Mouse (Mus musculus): Measurements from ENCODE around the gene Cabp1. TPM values are rescaled to one million over a fixed set of nuclear protein-coding genes. Genes with fewer than 3 reads are reported as not detected.
A peak's percentile ranks its signal among the peaks of the same experiment; 100 is the strongest.

Cabp1 gene
- polyA plus RNA-seq, 1 experiment from 2014 or later, result 1.2 TPM

DNA sequence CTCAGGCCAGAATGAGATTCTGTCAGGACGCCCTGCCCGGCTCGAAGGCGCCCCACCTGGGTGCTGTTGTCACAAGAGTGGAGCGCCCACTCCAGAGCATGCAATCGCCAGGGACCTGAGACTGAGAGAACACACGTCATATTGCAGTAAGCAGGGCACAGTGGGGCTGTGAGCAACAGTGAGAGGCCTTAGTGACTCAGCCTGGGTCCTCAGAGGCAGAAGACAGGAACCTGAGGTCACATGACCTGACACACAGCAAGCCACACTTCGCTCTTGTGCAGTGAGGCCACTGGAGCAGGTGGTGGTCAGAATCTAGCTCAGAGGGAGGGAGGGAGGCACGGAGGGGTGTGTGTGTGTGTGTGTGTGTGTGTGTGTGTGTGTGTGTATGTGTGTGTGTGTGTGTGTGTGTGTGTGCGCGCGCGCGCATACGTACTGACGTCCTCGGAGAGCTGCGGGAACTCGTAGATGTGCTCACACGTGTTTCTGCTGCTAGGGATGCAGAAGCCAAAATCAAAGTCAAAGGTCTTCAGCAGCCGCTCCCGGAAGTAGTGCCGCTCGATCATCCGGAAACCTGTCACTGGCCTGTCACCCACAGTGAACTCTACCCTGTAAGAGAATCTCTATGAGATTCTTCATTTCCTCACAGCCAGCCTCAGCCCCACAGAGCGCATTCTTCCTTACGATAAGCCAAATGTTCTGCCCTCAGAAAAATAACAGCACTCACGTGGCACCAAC is 67.4 kb downstream of the Cabp1 start:
- Histone ChIP-seq H3K4me2 (ENCODE audit: low read depth, severe bottlenecking) (no peak overlapping the region), H3K4me3 (ENCODE audit: low read depth, low read length) (no peak overlapping the region), H3K27ac (replicated peaks; ENCODE audit: low read depth, low read length) (no peak overlapping the region), H3K36me3 (ENCODE audit: control insufficient read depth, insufficient read depth, low read length) (peaks cover 18% of the 10 kb centered on the region), H3K9ac (ENCODE audit: low read length) (no peak overlapping the region), H3K4me1 (ENCODE audit: control insufficient read depth, insufficient read depth, low read length) (0 out of 2 replicates have a peak, but pooled peaks cover 2% of the 10 kb centered on the region), H3K27me3 (ENCODE audit: control insufficient read depth, insufficient read depth, low read length) (no peaks in the 10 kb centered on the region), H3K9me3 (ENCODE audit: control insufficient read depth, low read length) (no peaks in the 10 kb centered on the region)
- ATAC-seq (ENCODE audit: insufficient number of reproducible peaks, low FRiP score, low TSS enrichment, low read depth) (no peak), DNase-seq (ENCODE audit: low spot score) (no peak)
- 92% methylated on average over 28 of the region's 28 CpGs for WGBS

DNA sequence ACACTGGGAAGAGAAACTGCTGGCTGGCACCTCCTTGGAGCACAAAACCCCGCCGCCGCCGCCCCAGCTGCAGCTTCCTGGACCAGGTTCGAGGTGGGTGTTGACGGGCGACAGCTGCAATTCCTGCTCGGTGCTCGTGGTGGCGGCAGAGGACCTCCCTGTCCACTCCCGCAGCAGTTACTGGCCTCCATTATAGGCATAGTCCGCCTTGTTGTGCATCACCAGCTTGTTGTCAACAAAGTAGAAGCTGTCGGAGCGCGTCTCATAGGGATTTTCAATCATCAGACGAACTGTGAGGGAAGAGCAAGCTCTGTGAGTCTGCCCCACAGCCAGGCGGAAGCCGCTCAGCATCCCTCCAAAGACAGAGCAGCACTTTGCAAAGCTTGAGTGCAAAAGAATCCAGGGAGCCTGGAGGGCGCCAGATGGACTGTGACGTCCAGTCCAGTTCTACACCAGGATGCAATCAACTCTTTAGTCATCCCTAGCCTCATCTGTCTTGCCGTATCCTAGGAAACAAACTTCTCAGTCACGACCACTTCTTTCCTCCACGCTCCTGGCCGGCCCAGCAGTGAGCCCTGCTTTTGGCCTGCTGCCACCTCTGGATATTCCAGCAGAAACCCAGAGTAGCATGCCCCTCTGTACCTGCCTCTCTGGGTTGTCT is 68.8 kb downstream of the Cabp1 start:
- ATAC-seq (ENCODE audit: insufficient number of reproducible peaks, low FRiP score, low TSS enrichment, low read depth), result 0 out of 2 replicates have a peak, but pooled peaks have one; percentile 31
- H3K4me1 ChIP-seq (ENCODE audit: control insufficient read depth, insufficient read depth, low read length), result 0 out of 2 replicates have a peak, but pooled peaks cover 2% of the 10 kb centered on the region
- DNase-seq (ENCODE audit: low spot score), result peak; percentile 86
- H3K27ac ChIP-seq (replicated peaks; ENCODE audit: low read depth, low read length), result no peak overlapping the region
- H3K9me3 ChIP-seq (ENCODE audit: control insufficient read depth, low read length), result no peaks in the 10 kb centered on the region
- peaks cover 17% of the 10 kb centered on the region for H3K36me3 ChIP-seq (ENCODE audit: control insufficient read depth, insufficient read depth, low read length)
- H3K9ac ChIP-seq (ENCODE audit: low read length), result no peak overlapping the region
- H3K4me3 ChIP-seq (ENCODE audit: low read depth, low read length), result no peak overlapping the region
- no peaks in the 10 kb centered on the region for H3K27me3 ChIP-seq (ENCODE audit: control insufficient read depth, insufficient read depth, low read length)
- no peak overlapping the region for H3K4me2 ChIP-seq (ENCODE audit: low read depth, severe bottlenecking)
- 36% methylated on average over 24 of the region's 24 CpGs for WGBS

DNA sequence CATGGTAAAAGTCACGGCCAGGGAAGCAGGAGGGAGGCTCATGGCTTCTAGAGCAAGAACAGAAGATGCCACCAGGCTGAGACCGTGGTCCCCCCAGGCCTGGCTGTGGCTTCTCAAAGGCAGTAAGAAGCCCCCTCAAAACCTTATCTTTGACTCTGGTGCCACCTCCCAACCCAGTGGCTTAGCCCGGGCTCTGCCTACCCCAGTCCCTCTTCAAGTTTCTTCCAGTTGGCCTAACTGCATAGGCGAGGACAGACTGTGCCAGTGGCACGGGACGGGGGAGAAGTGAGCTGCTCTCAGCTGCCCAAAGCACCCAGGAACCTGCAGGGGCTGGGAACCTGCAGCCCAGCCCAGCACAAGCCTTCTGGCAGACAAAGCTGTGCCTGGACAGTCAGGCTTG is 69.5 kb downstream of the Cabp1 start:
- WGBS, result 97% methylated on average over 6 of the region's 6 CpGs
- 0 out of 2 replicates have a peak, but pooled peaks cover 2% of the 10 kb centered on the region for H3K4me1 ChIP-seq (ENCODE audit: control insufficient read depth, insufficient read depth, low read length)
- no peak overlapping the region for H3K9ac ChIP-seq (ENCODE audit: low read length)
- no peaks in the 10 kb centered on the region for H3K27me3 ChIP-seq (ENCODE audit: control insufficient read depth, insufficient read depth, low read length)
- ATAC-seq (ENCODE audit: insufficient number of reproducible peaks, low FRiP score, low TSS enrichment, low read depth) (no peak), DNase-seq (ENCODE audit: low spot score) (no peak)
- peaks cover 12% of the 10 kb centered on the region for H3K36me3 ChIP-seq (ENCODE audit: control insufficient read depth, insufficient read depth, low read length)
- no peak overlapping the region for H3K27ac ChIP-seq (replicated peaks; ENCODE audit: low read depth, low read length)
- no peak overlapping the region for H3K4me2 ChIP-seq (ENCODE audit: low read depth, severe bottlenecking)
- no peaks in the 10 kb centered on the region for H3K9me3 ChIP-seq (ENCODE audit: control insufficient read depth, low read length)
- H3K4me3 ChIP-seq (ENCODE audit: low read depth, low read length), result 0 out of 2 replicates have a peak overlapping the region, but pooled peaks have one; percentile 1

DNA sequence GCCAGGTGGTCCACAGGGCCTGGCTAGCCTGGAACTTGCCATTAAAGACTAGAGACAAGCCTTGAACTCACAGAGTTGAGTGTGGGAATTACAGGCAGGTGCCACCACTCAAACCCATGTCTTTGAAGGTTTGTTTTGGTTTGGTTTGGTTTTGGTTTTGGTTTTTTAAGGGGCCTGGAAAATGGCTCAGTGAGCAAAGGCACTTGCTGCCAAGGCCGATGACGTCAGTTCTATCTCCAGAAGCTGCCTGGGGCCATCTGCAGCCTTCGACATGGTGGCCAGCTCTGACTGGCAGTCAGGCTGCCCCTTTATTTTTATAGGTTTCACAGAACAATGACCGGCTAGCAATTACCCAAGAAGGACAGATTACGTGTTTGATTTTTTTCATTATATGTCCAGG is 73.2 kb downstream of the Cabp1 start:
- no peak for DNase-seq (ENCODE audit: low spot score)
- H3K4me1 ChIP-seq (ENCODE audit: control insufficient read depth, insufficient read depth, low read length), result 0 out of 2 replicates have a peak, but pooled peaks cover 2% of the 10 kb centered on the region
- WGBS, result 85% methylated on average over 5 of the region's 5 CpGs
- no peak overlapping the region for H3K4me2 ChIP-seq (ENCODE audit: low read depth, severe bottlenecking)
- no peaks in the 10 kb centered on the region for H3K27me3 ChIP-seq (ENCODE audit: control insufficient read depth, insufficient read depth, low read length)
- peaks cover 15% of the 10 kb centered on the region for H3K36me3 ChIP-seq (ENCODE audit: control insufficient read depth, insufficient read depth, low read length)
- H3K27ac ChIP-seq (replicated peaks; ENCODE audit: low read depth, low read length), result no peak overlapping the region
- no peak overlapping the region for H3K9ac ChIP-seq (ENCODE audit: low read length)
- H3K4me3 ChIP-seq (ENCODE audit: low read depth, low read length), result no peak overlapping the region
- no peak for ATAC-seq (ENCODE audit: insufficient number of reproducible peaks, low FRiP score, low TSS enrichment, low read depth)
- H3K9me3 ChIP-seq (ENCODE audit: control insufficient read depth, low read length), result no peaks in the 10 kb centered on the region; the same call in 1 of the 2 replicates

DNA sequence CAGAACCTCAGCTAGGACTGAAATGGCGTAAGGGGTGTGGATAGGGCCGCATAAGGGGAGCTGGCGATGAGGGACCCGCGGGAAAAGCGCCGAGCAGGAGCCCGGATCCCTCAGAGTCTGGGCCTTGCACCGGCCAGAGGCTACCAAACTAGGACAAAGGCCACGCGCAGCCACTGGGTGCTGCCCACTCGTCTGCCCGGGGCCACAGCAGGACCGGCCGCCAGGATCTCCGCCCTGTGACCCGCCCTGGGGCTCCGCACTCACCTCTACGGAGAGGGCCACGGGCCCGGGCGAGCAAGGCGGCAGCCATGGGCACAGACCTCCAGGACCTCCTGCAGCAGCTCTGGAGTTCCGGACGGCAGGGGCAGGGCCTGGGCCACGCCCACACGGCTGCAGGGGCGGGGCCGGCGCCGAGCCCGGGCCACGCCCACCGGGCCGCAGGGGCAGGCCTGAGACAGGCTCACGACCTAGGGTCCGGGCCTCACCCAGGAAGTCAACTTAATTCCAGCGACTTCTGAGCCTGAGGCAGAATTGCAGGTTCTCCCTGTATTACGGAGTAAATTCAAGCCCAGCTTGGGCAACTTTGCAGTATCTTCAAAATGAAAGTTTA is 75.1 kb downstream of the Cabp1 start, which contains the start of gene Acads:
Gene Acads, minus strand, starts transcription at position 386 of the 610 bp plus-strand sequence.
- Histone ChIP-seq H3K9ac (ENCODE audit: low read length) (peak within 1 kb of the TSS; percentile 94), H3K4me1 (ENCODE audit: control insufficient read depth, insufficient read depth, low read length) (no peaks in the 10 kb centered on the region), H3K4me2 (ENCODE audit: low read depth, severe bottlenecking) (peak within 1 kb of the TSS; percentile 71), H3K4me3 (ENCODE audit: low read depth, low read length) (peak within 1 kb of the TSS; percentile 64), H3K27ac (replicated peaks; ENCODE audit: low read depth, low read length) (no peak within 1 kb of the TSS; the same call in 1 of the 2 replicates), H3K9me3 (ENCODE audit: control insufficient read depth, low read length) (no peaks in the 10 kb centered on the region; the same call in 1 of the 2 replicates), H3K36me3 (ENCODE audit: control insufficient read depth, insufficient read depth, low read length) (peaks cover 9% of the 10 kb centered on the region), H3K27me3 (ENCODE audit: control insufficient read depth, insufficient read depth, low read length) (no peaks in the 10 kb centered on the region)
- DNase-seq (ENCODE audit: low spot score), result peak; percentile 87
- 0% methylated on average over 38 of the region's 39 CpGs for WGBS
- ATAC-seq (ENCODE audit: insufficient number of reproducible peaks, low FRiP score, low TSS enrichment, low read depth), result peak; percentile 87

Other genes starting within 250 kb of the Cabp1 start
- gene Hnf1a, start 223.3 kb downstream of the Cabp1 start, polyA plus RNA-seq (2014; fragmentation: Nextera tagmentation; extraction: Ambion mirVana), result not detected in 2 replicates
- 30.9 and 43.5 TPM in 2 replicates for gene Sppl3, start 183.2 kb downstream of the Cabp1 start, polyA plus RNA-seq (2014; fragmentation: Nextera tagmentation; extraction: Ambion mirVana)
- 36.5 and 39.5 TPM in 2 replicates for gene Gm10401, start 96.1 kb downstream of the Cabp1 start, polyA plus RNA-seq (2014; fragmentation: Nextera tagmentation; extraction: Ambion mirVana)
- 41.5 and 49.3 TPM in 2 replicates for gene Acads, start 75.0 kb downstream of the Cabp1 start, polyA plus RNA-seq (2014; fragmentation: Nextera tagmentation; extraction: Ambion mirVana)
- gene Unc119b, start 59.4 kb downstream of the Cabp1 start, polyA plus RNA-seq (2014; fragmentation: Nextera tagmentation; extraction: Ambion mirVana), result 65.3 and 65.4 TPM in 2 replicates
- gene Mlec, start 36.2 kb downstream of the Cabp1 start, polyA plus RNA-seq (2014; fragmentation: Nextera tagmentation; extraction: Ambion mirVana), result 51.5 and 58.8 TPM in 2 replicates
- 118 and 123 TPM in 2 replicates for gene Pop5, start 41.5 kb upstream of the Cabp1 start, polyA plus RNA-seq (2014; fragmentation: Nextera tagmentation; extraction: Ambion mirVana)
- 77.5 and 105 TPM in 2 replicates for gene Rnf10, start 78.5 kb upstream of the Cabp1 start, polyA plus RNA-seq (2014; fragmentation: Nextera tagmentation; extraction: Ambion mirVana)
- 51.4 and 54.6 TPM in 2 replicates for gene Coq5, start 85.3 kb upstream of the Cabp1 start, polyA plus RNA-seq (2014; fragmentation: Nextera tagmentation; extraction: Ambion mirVana)
- gene Dynll1, start 106.6 kb upstream of the Cabp1 start, polyA plus RNA-seq (2014; fragmentation: Nextera tagmentation; extraction: Ambion mirVana), result 1,968 and 2,035 TPM in 2 replicates
- gene Srsf9, start 132.8 kb upstream of the Cabp1 start, polyA plus RNA-seq (2014; fragmentation: Nextera tagmentation; extraction: Ambion mirVana), result 417 and 433 TPM in 2 replicates
- 42.5 and 46.7 TPM in 2 replicates for gene Gatc, start 146.8 kb upstream of the Cabp1 start, polyA plus RNA-seq (2014; fragmentation: Nextera tagmentation; extraction: Ambion mirVana)
- gene Triap1, start 146.8 kb upstream of the Cabp1 start, polyA plus RNA-seq (2014; fragmentation: Nextera tagmentation; extraction: Ambion mirVana), result 59.8 and 64.4 TPM in 2 replicates
- gene Cox6a1, start 154.6 kb upstream of the Cabp1 start, polyA plus RNA-seq (2014; fragmentation: Nextera tagmentation; extraction: Ambion mirVana), result 712 and 734 TPM in 2 replicates
- 45.9 and 48.3 TPM in 2 replicates for gene Msi1, start 235.2 kb upstream of the Cabp1 start, polyA plus RNA-seq (2014; fragmentation: Nextera tagmentation; extraction: Ambion mirVana)